Mouse (Mus musculus) heart, embryonic 16.5 days (tissue): ENCODE measurements at regions not wholly inside any gene's neighbourhood (a gene's known extent, or its start where the extent isn't known, plus 50 kb on each side); places are given as distances from the start of the nearest gene placed in this dataset.

Source experiments
- ATAC-seq: fragments of 200-750 bp; cut with Nextera tagmentation; replicated peaks from 2 replicates; pipeline ENCODE4 v1.8.0; 2017; ENCODE audit warnings: moderate number of reproducible peaks; ENCODE audit not compliant: insufficient read depth, low FRiP score; ENCODE audit errors: extremely low read depth
- H3K27ac ChIP-seq: fragments of 300-500 bp; sonication (generic); 2 replicates; pipeline ENCODE4 v1.5.1; 2014; ENCODE audit warnings: mild to moderate bottlenecking, low read length, control low read depth, moderate library complexity
- H3K27me3 ChIP-seq: fragments of 300-500 bp; sonication (generic); 2 replicates; pipeline ENCODE4 v1.6.1; 2014; ENCODE audit warnings: low read length, mixed read lengths; ENCODE audit not compliant: control insufficient read depth, insufficient read depth
- H3K36me3 ChIP-seq: fragments of 300-500 bp; sonication (generic); 2 replicates; pipeline ENCODE4 v1.6.1; 2014; ENCODE audit not compliant: control insufficient read depth, insufficient read depth
- H3K4me1 ChIP-seq: fragments of 300-500 bp; sonication (generic); 2 replicates; pipeline ENCODE4 v1.6.1; 2014; ENCODE audit warnings: low read length, mixed read lengths; ENCODE audit not compliant: control insufficient read depth, insufficient read depth
- H3K4me2 ChIP-seq: fragments of 300-500 bp; sonication (generic); 2 replicates; pipeline ENCODE4 v1.6.1; 2014; ENCODE audit warnings: low read depth, mild to moderate bottlenecking, control low read depth, low read length
- H3K4me3 ChIP-seq: fragments of 300-500 bp; sonication (generic); 2 replicates; pipeline ENCODE4 v1.5.1; 2014; ENCODE audit warnings: mild to moderate bottlenecking, control low read depth, low read length
- H3K9ac ChIP-seq: fragments of 300-500 bp; sonication (generic); 2 replicates; pipeline ENCODE4 v1.6.1; 2014; ENCODE audit warnings: low read length, control low read depth
- H3K9me3 ChIP-seq: fragments of 300-500 bp; sonication (generic); replicated peaks from 2 replicates; pipeline ENCODE4 v1.6.1; 2016; ENCODE audit warnings: low read length; ENCODE audit not compliant: control insufficient read depth
- WGBS: fragments of 180-500 bp; shearing (Covaris S2); extraction: QIAGEN DNeasy Blood & Tissue Kit; methylation state at CpG from one replicate; pipeline ENCODE4 v1.1.7; 2014; 5-methylcytosine and 5-hydroxymethylcytosine counted together

DNA sequence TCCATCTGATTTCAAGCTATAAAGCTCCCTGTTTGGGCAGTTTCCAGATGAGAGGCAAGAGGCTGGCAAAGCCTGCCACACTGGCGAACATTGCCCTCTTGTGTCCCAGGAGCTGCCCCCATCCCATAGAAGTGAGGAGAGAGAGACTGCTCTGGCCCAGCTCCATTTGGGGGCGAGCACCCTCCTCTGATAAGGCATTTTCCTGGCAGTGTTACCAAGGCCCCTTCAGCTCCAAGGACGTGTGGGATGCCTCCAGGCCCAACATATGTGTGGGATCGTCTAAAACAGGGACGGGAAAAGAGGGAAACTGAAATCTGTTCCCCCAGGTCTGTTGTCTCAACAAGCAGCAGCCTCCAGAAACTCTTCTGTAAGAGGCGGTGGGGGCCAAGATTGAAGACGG is 88.0 kb upstream of the Csf3r start:
- ATAC-seq, result no peak
- WGBS, result 59% methylated on average over 7 of the region's 7 CpGs
- no peak overlapping the region for H3K4me3 ChIP-seq
- no peak overlapping the region for H3K9ac ChIP-seq
- H3K4me1 ChIP-seq, result no peaks in the 10 kb centered on the region
- H3K27me3 ChIP-seq, result 0 out of 2 replicates have a peak, but pooled peaks cover 2% of the 10 kb centered on the region
- H3K4me2 ChIP-seq, result no peak overlapping the region
- H3K9me3 ChIP-seq, result no peaks in the 10 kb centered on the region
- no peaks in the 10 kb centered on the region for H3K36me3 ChIP-seq
- no peak overlapping the region for H3K27ac ChIP-seq

DNA sequence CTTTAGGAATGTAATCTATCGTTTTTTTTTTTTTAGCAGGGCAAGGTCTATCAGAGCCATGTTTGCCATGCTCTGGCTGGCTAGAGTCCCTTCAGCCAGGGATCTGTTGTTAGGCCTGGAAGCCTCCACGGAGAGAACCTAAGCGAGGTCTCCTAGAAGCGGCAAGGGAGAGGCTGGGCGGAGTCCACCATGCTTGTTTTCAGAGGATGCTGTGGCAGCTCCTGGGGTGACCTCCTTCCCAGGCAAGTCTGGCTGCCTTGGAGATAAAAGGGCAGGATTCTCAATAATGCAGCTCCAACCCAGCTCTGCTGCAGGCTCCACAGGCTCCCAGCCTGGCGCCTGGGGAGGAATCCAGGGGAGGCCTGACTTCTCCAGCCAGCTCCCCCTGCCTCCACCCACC is 86.2 kb upstream of the Csf3r start:
- Histone ChIP-seq H3K9me3 (no peaks in the 10 kb centered on the region), H3K36me3 (no peaks in the 10 kb centered on the region), H3K27ac (no peak overlapping the region), H3K27me3 (no peaks in the 10 kb centered on the region; the same call in 1 of the 2 replicates), H3K9ac (no peak overlapping the region), H3K4me2 (no peak overlapping the region), H3K4me3 (no peak overlapping the region), H3K4me1 (no peaks in the 10 kb centered on the region)
- ATAC-seq, result no peak
- 36% methylated on average over 6 of the region's 6 CpGs for whole genome bisulfite sequencing

DNA sequence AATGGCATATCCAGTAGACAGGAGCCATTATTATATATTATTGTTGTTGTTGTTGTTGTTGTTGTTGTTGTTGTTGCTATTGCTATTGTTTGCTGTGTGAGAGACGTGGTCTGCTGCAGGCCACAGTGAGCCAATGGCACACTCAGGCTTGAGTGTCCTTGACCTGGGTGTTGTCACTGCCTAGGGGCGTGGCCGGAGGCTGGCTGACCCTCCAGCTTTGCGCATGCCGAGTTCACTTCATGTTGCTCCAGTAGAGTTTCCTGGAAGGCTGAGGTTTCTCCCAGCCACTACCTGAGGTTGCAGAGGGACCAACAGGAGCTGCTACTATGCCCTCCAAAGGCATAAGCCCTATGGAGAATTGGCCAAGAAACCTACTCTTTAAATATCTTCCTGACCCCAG is 83.1 kb upstream of the Csf3r start:
- no peaks in the 10 kb centered on the region for H3K9me3 ChIP-seq
- no peak overlapping the region for H3K4me3 ChIP-seq
- H3K9ac ChIP-seq, result no peak overlapping the region
- WGBS, result 44% methylated on average over 5 of the region's 5 CpGs
- no peak overlapping the region for H3K27ac ChIP-seq
- H3K4me1 ChIP-seq, result no peaks in the 10 kb centered on the region
- no peaks in the 10 kb centered on the region for H3K36me3 ChIP-seq
- no peak for ATAC-seq
- H3K27me3 ChIP-seq, result no peaks in the 10 kb centered on the region; the same call in 1 of the 2 replicates
- H3K4me2 ChIP-seq, result no peak overlapping the region

DNA sequence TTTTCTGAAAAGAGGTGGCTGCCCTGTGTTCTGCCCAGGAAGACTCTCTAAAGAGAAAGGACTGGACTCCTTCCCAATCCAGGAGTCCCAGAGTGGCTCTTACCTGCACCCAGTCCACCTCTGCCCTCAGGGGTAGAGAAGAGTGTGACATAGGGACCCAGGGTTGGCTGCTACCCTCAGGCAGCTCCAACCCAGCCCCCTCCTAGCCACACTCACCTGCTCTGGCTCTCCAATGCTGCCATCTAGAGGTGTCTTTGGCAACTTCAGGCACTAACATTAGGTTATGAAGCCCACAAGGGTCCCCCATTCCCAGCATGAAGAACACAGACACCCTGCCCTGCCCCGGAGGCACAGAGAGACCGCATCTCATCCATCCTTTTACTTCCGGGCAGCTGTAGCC is 82.4 kb upstream of the Csf3r start:
- H3K4me2 ChIP-seq, result no peak overlapping the region
- H3K36me3 ChIP-seq, result no peaks in the 10 kb centered on the region
- WGBS, result 42% methylated on average over 3 of the region's 3 CpGs
- H3K9me3 ChIP-seq, result no peaks in the 10 kb centered on the region
- ATAC-seq, result no peak
- H3K27ac ChIP-seq, result no peak overlapping the region
- H3K9ac ChIP-seq, result no peak overlapping the region
- no peaks in the 10 kb centered on the region for H3K4me1 ChIP-seq
- no peak overlapping the region for H3K4me3 ChIP-seq
- no peaks in the 10 kb centered on the region; the same call in 1 of the 2 replicates for H3K27me3 ChIP-seq

DNA sequence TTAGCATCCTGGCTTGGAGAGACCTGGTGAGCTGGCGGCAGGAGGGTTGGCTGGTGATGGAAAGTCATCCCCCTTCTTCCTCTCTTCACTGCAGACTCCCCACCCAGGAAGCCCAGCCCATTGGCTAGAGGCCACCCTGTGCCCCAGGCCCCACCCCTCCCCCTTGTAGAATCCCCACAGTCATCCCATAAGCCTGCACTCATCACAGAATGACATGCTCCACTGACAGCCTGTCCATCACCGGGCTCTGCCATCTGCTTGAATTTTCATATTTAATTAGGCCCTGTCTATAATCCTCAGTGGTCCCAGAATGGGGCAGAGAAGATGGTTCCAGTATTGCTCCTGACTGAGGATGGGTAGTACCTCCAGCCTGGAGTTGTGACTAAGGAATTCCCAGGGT is 79.3 kb upstream of the Csf3r start:
- no peaks in the 10 kb centered on the region for H3K4me1 ChIP-seq
- no peak overlapping the region for H3K4me2 ChIP-seq
- H3K9me3 ChIP-seq, result no peaks in the 10 kb centered on the region
- H3K36me3 ChIP-seq, result no peaks in the 10 kb centered on the region
- no peak overlapping the region for H3K9ac ChIP-seq
- H3K27me3 ChIP-seq, result no peaks in the 10 kb centered on the region; the same call in 1 of the 2 replicates
- ATAC-seq, result no peak
- H3K27ac ChIP-seq, result no peak overlapping the region
- no peak overlapping the region for H3K4me3 ChIP-seq
- WGBS, result 57% methylated on average over 2 of the region's 2 CpGs

DNA sequence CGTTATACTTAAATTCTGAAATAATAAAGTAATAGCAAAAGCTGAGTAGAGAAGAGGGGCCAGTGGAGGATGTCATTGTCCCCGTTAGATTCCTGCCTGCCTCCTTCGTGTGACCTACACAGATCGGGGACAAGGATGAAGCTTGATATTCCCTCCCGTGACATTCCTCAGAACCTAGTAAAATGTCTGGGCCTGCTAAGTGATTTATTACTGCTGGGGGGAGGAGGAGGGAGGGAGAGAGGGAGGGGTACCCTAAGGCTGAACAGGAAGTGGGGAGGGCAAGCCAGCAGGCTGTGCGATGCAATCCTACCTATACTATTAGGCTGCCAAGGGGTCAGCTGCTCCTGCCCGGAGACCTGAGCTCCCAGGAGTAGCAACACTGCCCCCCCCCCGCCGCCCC is 64.9 kb upstream of the Csf3r start:
- H3K9ac ChIP-seq, result no peak overlapping the region
- WGBS, result 59% methylated on average over 7 of the region's 9 CpGs
- H3K27me3 ChIP-seq, result no peaks in the 10 kb centered on the region

DNA sequence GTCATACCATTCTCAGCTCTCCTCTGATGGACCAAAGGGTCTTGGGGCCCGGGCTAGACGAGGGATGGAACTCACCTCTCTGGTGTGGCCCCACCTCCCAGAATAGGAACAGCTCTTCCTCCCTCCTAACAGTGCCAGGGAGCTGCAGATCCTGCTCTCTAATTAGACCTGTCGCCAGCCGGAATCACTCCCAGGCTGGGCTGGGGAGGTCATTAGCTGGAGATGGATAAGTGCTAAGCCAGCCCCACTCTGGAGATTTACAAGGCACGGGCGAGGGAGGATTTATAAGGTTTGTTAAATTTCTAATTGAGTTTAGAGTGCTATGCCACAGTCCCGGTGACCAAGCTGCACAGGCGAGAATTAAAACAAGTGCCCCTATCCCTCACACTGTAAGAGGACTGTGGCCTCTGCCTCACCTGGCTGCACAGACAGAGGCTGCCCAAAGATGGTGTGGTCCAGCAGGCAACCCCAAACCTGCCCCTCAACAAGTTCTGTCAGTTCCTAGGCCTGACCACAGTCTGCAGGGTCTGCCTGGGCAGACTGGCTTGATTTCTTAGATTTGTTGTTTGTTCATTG is 63.6 kb upstream of the Csf3r start:
- Histone ChIP-seq H3K27ac (no peak overlapping the region), H3K27me3 (no peaks in the 10 kb centered on the region), H3K4me1 (no peaks in the 10 kb centered on the region), H3K4me3 (no peak overlapping the region), H3K36me3 (no peaks in the 10 kb centered on the region), H3K9me3 (no peaks in the 10 kb centered on the region), H3K9ac (no peak overlapping the region), H3K4me2 (no peak overlapping the region)
- no peak for ATAC-seq
- WGBS, result 49% methylated on average over 8 of the region's 8 CpGs

More for the DNA sequence above, 64.9 kb upstream of the Csf3r start:
- Histone ChIP-seq H3K4me2 (no peak overlapping the region), H3K36me3 (no peaks in the 10 kb centered on the region), H3K4me3 (no peak overlapping the region), H3K4me1 (no peaks in the 10 kb centered on the region), H3K27ac (no peak overlapping the region), H3K9me3 (no peaks in the 10 kb centered on the region)
- ATAC-seq, result no peak

DNA sequence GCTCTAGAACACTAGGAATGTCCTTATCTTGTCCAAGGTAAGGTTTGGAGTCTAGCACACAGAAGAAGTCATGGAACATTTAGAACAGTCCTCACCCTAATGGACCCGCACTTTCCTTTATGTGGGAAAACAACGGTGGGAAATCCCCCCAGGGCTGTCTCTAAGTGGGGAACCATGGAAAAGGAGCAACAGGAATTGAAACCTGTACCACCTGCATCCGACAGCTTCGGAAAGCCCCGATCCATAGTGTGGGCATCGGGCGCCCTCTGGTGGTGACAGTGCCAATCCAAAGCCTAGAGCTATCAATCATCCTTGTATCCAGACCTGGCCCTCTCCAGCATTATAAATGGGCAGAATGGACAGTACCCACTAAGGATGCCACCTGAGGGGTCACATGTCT is 61.7 kb upstream of the Csf3r start:
- no peak overlapping the region for H3K9ac ChIP-seq
- 8% methylated on average over 7 of the region's 7 CpGs for WGBS
- H3K36me3 ChIP-seq, result no peaks in the 10 kb centered on the region
- ATAC-seq, result no peak
- H3K27me3 ChIP-seq, result no peaks in the 10 kb centered on the region
- no peaks in the 10 kb centered on the region for H3K9me3 ChIP-seq
- no peak overlapping the region for H3K4me3 ChIP-seq
- H3K27ac ChIP-seq, result no peak overlapping the region
- no peaks in the 10 kb centered on the region for H3K4me1 ChIP-seq
- H3K4me2 ChIP-seq, result no peak overlapping the region
